Mouse (Mus musculus) hindbrain, embryonic 15.5 days (tissue): ENCODE results near the gene Ephb6. TPM values are rescaled to one million over a fixed set of nuclear protein-coding genes. Genes with fewer than 3 reads are reported as not detected.

Experiments
- ATAC-seq: fragments of 200-750 bp; cut with Nextera tagmentation; 2 replicates; pipeline ENCODE4 v1.8.0; 2017; ENCODE audit warnings: low read depth, moderate number of reproducible peaks, moderate TSS enrichment; ENCODE audit not compliant: low FRiP score
- H3K27ac ChIP-seq: fragments of 300-500 bp; sonication (generic); replicated peaks from 2 replicates; pipeline ENCODE4 v1.5.1; 2015; ENCODE audit warnings: mild to moderate bottlenecking, inconsistent platforms
- H3K27me3 ChIP-seq: fragments of 300-500 bp; sonication (generic); 2 replicates; pipeline ENCODE4 v1.6.1; 2015; ENCODE audit warnings: control low read depth, inconsistent platforms
- H3K36me3 ChIP-seq: fragments of 300-500 bp; sonication (generic); 2 replicates; pipeline ENCODE4 v1.6.1; 2015; ENCODE audit warnings: control low read depth, inconsistent platforms
- H3K4me1 ChIP-seq: fragments of 300-500 bp; sonication (generic); replicated peaks from 2 replicates; pipeline ENCODE4 v1.6.1; 2015; ENCODE audit warnings: control low read depth, inconsistent platforms
- H3K4me2 ChIP-seq: fragments of 300-500 bp; sonication (generic); 2 replicates; pipeline ENCODE4 v1.6.1; 2015; ENCODE audit warnings: moderate library complexity, mild to moderate bottlenecking, inconsistent platforms
- H3K4me3 ChIP-seq: fragments of 300-500 bp; sonication (generic); 2 replicates; pipeline ENCODE4 v1.5.1; 2015; ENCODE audit warnings: mild to moderate bottlenecking, inconsistent platforms
- H3K9ac ChIP-seq: fragments of 300-500 bp; sonication (generic); 2 replicates; pipeline ENCODE4 v1.6.1; 2015; ENCODE audit warnings: inconsistent platforms
- H3K9me3 ChIP-seq: fragments of 300-500 bp; sonication (generic); 2 replicates; pipeline ENCODE4 v1.6.1; 2016; ENCODE audit warnings: control low read depth, inconsistent platforms
- WGBS: fragments of 180-500 bp; shearing (Covaris S2); methylation state at CpG from one replicate; pipeline ENCODE4 v1.1.7; 2015; 5-methylcytosine and 5-hydroxymethylcytosine counted together
- polyA plus RNA-seq: library from polyadenylated mRNA; unstranded; fragments of >200 nt; fragmentation: Nextera tagmentation; extraction: Ambion mirVana; gene quantifications from 2 replicates; pipeline ENCODE4 v1.2.1, GENCODE M21; 2015

The Ephb6 gene
- polyA plus RNA-seq, 1 experiment from 2014 or later, result 44.4 TPM

GRCm38 (mm10) chr6:41577297-41577696 lies 28.0 kb upstream of the Ephb6 start:
- no peak overlapping the region for H3K4me3 ChIP-seq
- H3K27ac ChIP-seq, result no peak overlapping the region
- ATAC-seq, result peak; percentile 75; the same call in 1 of the 2 replicates
- no peak overlapping the region for H3K9ac ChIP-seq
- H3K27me3 ChIP-seq, result no peaks in the 10 kb centered on the region
- no peak overlapping the region for H3K4me2 ChIP-seq
- WGBS, result 47% methylated on average over 5 of the region's 5 CpGs
- no peaks in the 10 kb centered on the region for H3K4me1 ChIP-seq
- H3K36me3 ChIP-seq, result no peaks in the 10 kb centered on the region
- H3K9me3 ChIP-seq, result no peaks in the 10 kb centered on the region

- H3K9ac ChIP-seq, result no peak overlapping the region
- H3K9me3 ChIP-seq, result no peaks in the 10 kb centered on the region
- no peak overlapping the region for H3K4me2 ChIP-seq
- H3K4me1 ChIP-seq, result no peaks in the 10 kb centered on the region
- no peak overlapping the region for H3K27ac ChIP-seq
- ATAC-seq, result no peak
- 62% methylated on average over 7 of the region's 7 CpGs for WGBS
- H3K36me3 ChIP-seq, result no peaks in the 10 kb centered on the region
- H3K4me3 ChIP-seq, result no peak overlapping the region
- no peaks in the 10 kb centered on the region for H3K27me3 ChIP-seq
These were observed 24.0 kb upstream of the Ephb6 start for GRCm38 (mm10) chr6:41581295-41581694.

- no peak overlapping the region for H3K4me2 ChIP-seq
- 81% methylated on average over 1 of the region's 1 CpGs for WGBS
- no peaks in the 10 kb centered on the region for H3K27me3 ChIP-seq
- no peak for ATAC-seq
- no peak overlapping the region for H3K4me3 ChIP-seq
- H3K27ac ChIP-seq, result no peak overlapping the region
- no peaks in the 10 kb centered on the region for H3K36me3 ChIP-seq
- no peaks in the 10 kb centered on the region for H3K9me3 ChIP-seq
- no peak overlapping the region for H3K9ac ChIP-seq
- H3K4me1 ChIP-seq, result no peaks in the 10 kb centered on the region
These were observed 23.1 kb upstream of the Ephb6 start for GRCm38 (mm10) chr6:41582189-41582588.

GRCm38 (mm10) chr6:41604401-41605050 lies 756 bp upstream of the Ephb6 start:
- H3K4me1 ChIP-seq, result peaks cover 33% of the 10 kb centered on the region
- peak overlapping the region; percentile 98 for H3K4me2 ChIP-seq
- H3K36me3 ChIP-seq, result no peaks in the 10 kb centered on the region
- ATAC-seq, result peak; percentile 77
- no peaks in the 10 kb centered on the region for H3K27me3 ChIP-seq
- H3K4me3 ChIP-seq, result peak overlapping the region; percentile 98
- peak overlapping the region; percentile 94 for H3K27ac ChIP-seq
- WGBS, result under 1% methylated on average over 23 of the region's 23 CpGs
- no peaks in the 10 kb centered on the region for H3K9me3 ChIP-seq
- peak overlapping the region; percentile 94 for H3K9ac ChIP-seq

GRCm38 (mm10) chr6:41605794-41606104 lies 467 bp downstream of the Ephb6 start:
- H3K4me2 ChIP-seq, result peak overlapping the region; percentile 98
- no peaks in the 10 kb centered on the region for H3K36me3 ChIP-seq
- peaks cover 33% of the 10 kb centered on the region for H3K4me1 ChIP-seq
- ATAC-seq, result peak; percentile 60
- peak overlapping the region; percentile 94 for H3K27ac ChIP-seq
- peak overlapping the region; percentile 94 for H3K9ac ChIP-seq
- H3K9me3 ChIP-seq, result no peaks in the 10 kb centered on the region
- WGBS, result under 1% methylated on average over 7 of the region's 7 CpGs
- H3K4me3 ChIP-seq, result peak overlapping the region; percentile 98
- no peaks in the 10 kb centered on the region for H3K27me3 ChIP-seq

- Histone ChIP-seq H3K9ac (peak overlapping the region; percentile 94), H3K4me2 (peak overlapping the region; percentile 98), H3K36me3 (no peaks in the 10 kb centered on the region), H3K4me3 (peak overlapping the region; percentile 98), H3K27ac (0 out of 2 replicates have a peak overlapping the region, but pooled peaks have one; percentile 94), H3K4me1 (peaks cover 33% of the 10 kb centered on the region), H3K9me3 (no peaks in the 10 kb centered on the region), H3K27me3 (no peaks in the 10 kb centered on the region)
- WGBS, result 3% methylated on average over 4 of the region's 4 CpGs
- peak; percentile 4; the same call in 1 of the 2 replicates for ATAC-seq
These were observed 932 bp downstream of the Ephb6 start for GRCm38 (mm10) chr6:41606214-41606613.

GRCm38 (mm10) chr6:41607637-41608036 lies 2.4 kb downstream of the Ephb6 start:
- ATAC-seq, result no peak
- H3K27me3 ChIP-seq, result no peaks in the 10 kb centered on the region
- H3K27ac ChIP-seq, result no peak overlapping the region
- H3K36me3 ChIP-seq, result no peaks in the 10 kb centered on the region
- no peaks in the 10 kb centered on the region for H3K9me3 ChIP-seq
- H3K9ac ChIP-seq, result no peak overlapping the region
- WGBS, result 72% methylated on average over 5 of the region's 5 CpGs
- peak overlapping the region; percentile 98 for H3K4me2 ChIP-seq
- peaks cover 33% of the 10 kb centered on the region for H3K4me1 ChIP-seq
- no peak overlapping the region for H3K4me3 ChIP-seq

GRCm38 (mm10) chr6:41620173-41620798 lies 15.0 kb downstream of the Ephb6 start:
- ATAC-seq, result no peak
- H3K36me3 ChIP-seq, result peaks cover 17% of the 10 kb centered on the region; the same call in 1 of the 2 replicates
- no peaks in the 10 kb centered on the region for H3K27me3 ChIP-seq
- H3K27ac ChIP-seq, result no peak overlapping the region
- no peak overlapping the region for H3K4me2 ChIP-seq
- H3K4me3 ChIP-seq, result no peak overlapping the region
- no peaks in the 10 kb centered on the region for H3K9me3 ChIP-seq
- WGBS, result 93% methylated on average over 9 of the region's 9 CpGs
- no peak overlapping the region for H3K9ac ChIP-seq
- no peaks in the 10 kb centered on the region for H3K4me1 ChIP-seq

- no peaks in the 10 kb centered on the region for H3K4me1 ChIP-seq
- H3K27ac ChIP-seq, result no peak overlapping the region
- no peak for ATAC-seq
- H3K4me3 ChIP-seq, result no peak overlapping the region
- no peak overlapping the region for H3K9ac ChIP-seq
- peaks cover 17% of the 10 kb centered on the region; the same call in 1 of the 2 replicates for H3K36me3 ChIP-seq
- no peaks in the 10 kb centered on the region for H3K27me3 ChIP-seq
- H3K4me2 ChIP-seq, result no peak overlapping the region
- WGBS, result 95% methylated on average over 12 of the region's 12 CpGs
- H3K9me3 ChIP-seq, result no peaks in the 10 kb centered on the region
These were observed 16.1 kb downstream of the Ephb6 start for GRCm38 (mm10) chr6:41621241-41621990.

- WGBS, result 61% methylated on average over 9 of the region's 9 CpGs
These were observed 17.4 kb downstream of the Ephb6 start for GRCm38 (mm10) chr6:41622661-41623060.

GRCm38 (mm10) chr6:41628180-41628579 lies 22.9 kb downstream of the Ephb6 start:
- Histone ChIP-seq H3K27me3 (no peaks in the 10 kb centered on the region), H3K4me2 (no peak overlapping the region), H3K4me1 (no peaks in the 10 kb centered on the region), H3K36me3 (no peaks in the 10 kb centered on the region), H3K9ac (no peak overlapping the region), H3K27ac (no peak overlapping the region), H3K4me3 (no peak overlapping the region), H3K9me3 (no peaks in the 10 kb centered on the region)
- no peak for ATAC-seq
- WGBS, result 73% methylated on average over 1 of the region's 1 CpGs

More at GRCm38 (mm10) chr6:41622661-41623060, 17.4 kb downstream of the Ephb6 start:
- no peaks in the 10 kb centered on the region for H3K27me3 ChIP-seq
- H3K4me2 ChIP-seq, result no peak overlapping the region
- H3K9me3 ChIP-seq, result no peaks in the 10 kb centered on the region
- peak; percentile 29; the same call in 1 of the 2 replicates for ATAC-seq
- no peaks in the 10 kb centered on the region for H3K4me1 ChIP-seq
- no peak overlapping the region for H3K4me3 ChIP-seq
- H3K9ac ChIP-seq, result no peak overlapping the region
- no peak overlapping the region for H3K27ac ChIP-seq
- peaks cover 17% of the 10 kb centered on the region; the same call in 1 of the 2 replicates for H3K36me3 ChIP-seq

GRCm38 (mm10) chr6:41630791-41631190 lies 25.5 kb downstream of the Ephb6 start:
- Histone ChIP-seq H3K9me3 (no peaks in the 10 kb centered on the region), H3K4me3 (no peak overlapping the region), H3K9ac (no peak overlapping the region), H3K27ac (no peak overlapping the region), H3K36me3 (no peaks in the 10 kb centered on the region), H3K4me2 (no peak overlapping the region), H3K27me3 (no peaks in the 10 kb centered on the region), H3K4me1 (no peaks in the 10 kb centered on the region)
- ATAC-seq, result no peak
- WGBS, result 71% methylated on average over 2 of the region's 2 CpGs
